Mouse (Mus musculus) E14TG2a.4 (cell line): Measurements from ENCODE around the gene Oaz1.

Source experiments
- CTCF ChIP-seq: conservative IDR thresholded peaks from 2 replicates; pipeline ENCODE4 v1.5.1; 2014; ENCODE audit warnings: low read length
- NANOG ChIP-seq: IDR thresholded peaks from 2 replicates; pipeline ENCODE4 v1.6.1; 2014; ENCODE audit warnings: borderline replicate concordance, low read length, mixed read lengths
- POU5F1 ChIP-seq: IDR thresholded peaks from 2 replicates; pipeline ENCODE4 v1.6.1; 2014; ENCODE audit warnings: low read length, borderline replicate concordance

GRCm38 (mm10) chr10:80824827-80825226, 1.6 kb upstream of the Oaz1 start:
- TF ChIP-seq CTCF (no peak), POU5F1 (no peak), NANOG (no peak)
